Mouse (Mus musculus) hindbrain, embryonic 16.5 days (tissue): ENCODE measurements around the gene Pip5k1b. TPM values are rescaled to one million over a fixed set of nuclear protein-coding genes. Genes with fewer than 3 reads are reported as not detected.

Experiments used
- ATAC-seq: fragments of 200-750 bp; cut with Nextera tagmentation; 2 replicates; pipeline ENCODE4 v1.8.0; 2017; ENCODE audit warnings: moderate TSS enrichment, moderate library complexity
- H3K27ac ChIP-seq: fragments of 300-500 bp; sonication (generic); 2 replicates; pipeline ENCODE4 v1.5.1; 2014; ENCODE audit warnings: low read depth, mild to moderate bottlenecking, control low read depth, low read length, moderate library complexity
- H3K27me3 ChIP-seq: fragments of 300-500 bp; sonication (generic); replicated peaks from 2 replicates; pipeline ENCODE4 v1.6.1; 2014; ENCODE audit warnings: low read length; ENCODE audit not compliant: control insufficient read depth, insufficient read depth
- H3K36me3 ChIP-seq: fragments of 300-500 bp; sonication (generic); 2 replicates; pipeline ENCODE4 v1.6.1; 2014; ENCODE audit warnings: mild to moderate bottlenecking, low read length, moderate library complexity, mixed read lengths; ENCODE audit not compliant: control insufficient read depth, insufficient read depth
- H3K4me1 ChIP-seq: fragments of 300-500 bp; sonication (generic); 2 replicates; pipeline ENCODE4 v1.6.1; 2014; ENCODE audit warnings: low read depth, low read length; ENCODE audit not compliant: control insufficient read depth, insufficient read depth
- H3K4me2 ChIP-seq: fragments of 300-500 bp; sonication (generic); 2 replicates; pipeline ENCODE4 v1.6.1; 2014; ENCODE audit warnings: mild to moderate bottlenecking, low read length, control low read depth, moderate library complexity
- H3K4me3 ChIP-seq: fragments of 300-500 bp; sonication (generic); 2 replicates; pipeline ENCODE4 v1.5.1; 2014; ENCODE audit warnings: mild to moderate bottlenecking, low read length, control low read depth, moderate library complexity
- H3K9ac ChIP-seq: fragments of 300-500 bp; sonication (generic); 2 replicates; pipeline ENCODE4 v1.6.1; 2014; ENCODE audit warnings: low read depth, mild to moderate bottlenecking, control low read depth, low read length, moderate library complexity
- H3K9me3 ChIP-seq: fragments of 300-500 bp; sonication (generic); 2 replicates; pipeline ENCODE4 v1.6.1; 2014; ENCODE audit warnings: mild to moderate bottlenecking, low read length, moderate library complexity; ENCODE audit not compliant: control insufficient read depth
- whole genome bisulfite sequencing: fragments of 180-500 bp; shearing (Covaris S2); extraction: QIAGEN DNeasy Blood & Tissue Kit; methylation state at CpG from one replicate; pipeline ENCODE4 v1.1.7; 2014; 5-methylcytosine and 5-hydroxymethylcytosine counted together
- polyA plus RNA-seq: library from polyadenylated mRNA; unstranded; fragments of >200 nt; fragmentation: Nextera tagmentation; extraction: Ambion mirVana; gene quantifications from 2 replicates; pipeline ENCODE4 v1.2.1, GENCODE M21; 2015

The Pip5k1b gene
- polyA plus RNA-seq, 1 experiment from 2014 or later, result 2.2 TPM

DNA sequence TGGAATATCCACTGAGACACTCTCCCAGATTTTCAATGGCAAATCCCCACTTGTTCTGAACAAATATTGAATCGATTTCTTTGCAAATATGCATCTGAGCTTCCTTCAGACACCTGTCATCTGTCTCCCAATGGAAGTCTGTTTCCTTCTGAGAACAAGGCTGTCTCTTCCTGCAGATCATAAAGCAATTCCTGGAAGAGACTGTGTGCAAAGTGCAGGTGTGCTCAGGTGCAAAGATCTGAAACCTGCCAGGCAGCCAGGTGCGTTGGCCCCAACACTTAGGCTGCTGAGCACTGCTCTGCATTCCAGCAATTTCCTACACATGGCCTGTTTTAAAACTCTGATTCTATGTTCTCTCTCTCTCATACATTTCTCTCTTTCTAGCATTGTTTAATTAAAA is 237.9 kb downstream of the Pip5k1b start:
- Histone ChIP-seq H3K4me2 (no peak overlapping the region), H3K27me3 (no peaks in the 10 kb centered on the region), H3K4me1 (peaks cover 5% of the 10 kb centered on the region; the same call in 1 of the 2 replicates), H3K27ac (no peak overlapping the region), H3K36me3 (no peaks in the 10 kb centered on the region), H3K9ac (no peak overlapping the region), H3K9me3 (no peaks in the 10 kb centered on the region), H3K4me3 (no peak overlapping the region)
- ATAC-seq, result no peak
- 89% methylated on average over 2 of the region's 2 CpGs for WGBS

DNA sequence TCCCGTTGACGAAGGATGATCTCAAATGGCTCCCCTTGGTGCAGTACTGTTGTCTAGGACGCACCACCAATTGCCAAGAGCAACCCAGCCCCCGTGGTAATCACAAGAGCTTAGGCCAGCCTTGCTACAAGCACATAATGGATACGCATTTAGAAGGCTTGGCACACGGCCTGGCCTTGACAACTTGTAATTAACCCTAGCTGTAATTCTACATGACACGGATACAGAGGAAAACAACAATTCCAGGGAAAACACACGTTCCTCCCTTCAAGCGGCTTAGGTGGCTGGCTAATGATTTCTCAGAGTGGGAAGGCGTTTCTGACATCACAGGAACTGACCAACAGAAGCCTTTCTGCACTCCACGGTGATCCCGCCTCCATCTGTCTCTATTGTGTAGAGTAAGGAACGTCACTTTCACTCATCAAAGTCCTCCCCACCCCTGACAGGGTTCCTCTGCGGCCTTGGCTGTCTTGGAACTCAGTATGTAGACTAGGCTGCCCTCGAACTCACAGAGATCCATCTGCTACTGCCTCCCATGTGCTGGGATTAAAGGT is 238.6 kb downstream of the Pip5k1b start:
- Histone ChIP-seq H3K9ac (no peak overlapping the region), H3K4me1 (peaks cover 5% of the 10 kb centered on the region; the same call in 1 of the 2 replicates), H3K9me3 (no peaks in the 10 kb centered on the region), H3K27ac (no peak overlapping the region), H3K4me2 (peak overlapping the region; percentile 15; the same call in 1 of the 2 replicates), H3K27me3 (no peaks in the 10 kb centered on the region), H3K36me3 (no peaks in the 10 kb centered on the region), H3K4me3 (no peak overlapping the region)
- ATAC-seq, result peak; percentile 55; the same call in 1 of the 2 replicates
- 31% methylated on average over 15 of the region's 15 CpGs for WGBS

DNA sequence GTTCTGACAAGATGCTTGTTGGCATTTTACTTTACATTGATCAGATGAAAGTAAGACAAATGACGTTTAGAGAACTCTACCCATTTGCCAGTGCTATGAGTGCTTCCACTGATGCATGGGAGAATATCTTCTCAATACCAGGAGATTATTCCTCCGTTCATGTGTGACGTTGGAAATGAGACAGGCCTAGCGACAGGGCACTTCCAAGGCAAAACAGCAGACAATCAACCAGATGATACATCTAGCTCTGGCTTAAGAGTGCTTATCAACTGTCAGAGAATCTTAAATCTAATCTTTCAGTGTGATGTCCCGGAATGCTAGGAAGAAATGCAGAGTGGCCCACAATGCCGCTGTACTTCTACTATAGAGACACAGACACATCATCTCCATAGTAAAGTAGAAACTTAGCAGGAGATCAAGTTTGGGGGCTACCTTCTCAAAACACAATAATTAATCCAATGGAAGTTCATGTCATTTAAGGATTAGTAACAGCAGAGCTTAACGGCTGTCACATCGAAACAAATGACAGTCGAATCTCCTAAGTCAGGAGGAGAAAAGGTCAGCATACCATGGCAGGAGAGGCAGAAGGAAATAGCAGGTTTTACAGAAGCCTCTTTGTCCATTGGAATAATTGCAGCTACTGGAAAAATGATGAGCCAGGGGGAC is 239.5 kb downstream of the Pip5k1b start:
- 70% methylated on average over 9 of the region's 9 CpGs for WGBS
- H3K9me3 ChIP-seq, result no peaks in the 10 kb centered on the region
- H3K4me3 ChIP-seq, result no peak overlapping the region
- no peaks in the 10 kb centered on the region for H3K27me3 ChIP-seq
- H3K4me2 ChIP-seq, result no peak overlapping the region
- H3K9ac ChIP-seq, result no peak overlapping the region
- H3K4me1 ChIP-seq, result peaks cover 5% of the 10 kb centered on the region; the same call in 1 of the 2 replicates
- H3K27ac ChIP-seq, result no peak overlapping the region
- H3K36me3 ChIP-seq, result no peaks in the 10 kb centered on the region
- ATAC-seq, result no peak

DNA sequence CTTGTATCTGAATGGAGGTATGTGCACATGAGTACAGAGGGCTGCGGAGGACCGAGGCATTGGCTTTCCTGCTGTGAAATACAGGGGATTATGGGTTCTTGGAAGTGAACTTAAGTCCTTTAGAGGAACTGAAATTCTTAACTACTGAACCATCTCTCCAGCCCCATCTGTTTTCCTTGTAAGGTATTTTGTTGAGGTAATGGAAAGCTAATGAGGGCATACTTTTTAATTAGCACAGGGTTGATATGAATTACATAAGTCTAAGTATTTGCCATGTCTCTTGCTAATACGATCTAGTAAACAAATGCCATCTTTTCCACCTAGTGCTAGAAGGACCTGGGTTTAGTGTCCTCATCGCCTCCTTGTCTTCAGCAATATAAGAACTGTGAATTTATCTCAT is 240.4 kb downstream of the Pip5k1b start:
- no peaks in the 10 kb centered on the region for H3K36me3 ChIP-seq
- no peak overlapping the region for H3K9ac ChIP-seq
- no peak overlapping the region for H3K27ac ChIP-seq
- H3K4me2 ChIP-seq, result no peak overlapping the region
- ATAC-seq, result no peak
- WGBS, result 81% methylated on average over 4 of the region's 4 CpGs
- H3K4me1 ChIP-seq, result peaks cover 5% of the 10 kb centered on the region; the same call in 1 of the 2 replicates
- no peak overlapping the region for H3K4me3 ChIP-seq
- no peaks in the 10 kb centered on the region for H3K9me3 ChIP-seq
- no peaks in the 10 kb centered on the region for H3K27me3 ChIP-seq

DNA sequence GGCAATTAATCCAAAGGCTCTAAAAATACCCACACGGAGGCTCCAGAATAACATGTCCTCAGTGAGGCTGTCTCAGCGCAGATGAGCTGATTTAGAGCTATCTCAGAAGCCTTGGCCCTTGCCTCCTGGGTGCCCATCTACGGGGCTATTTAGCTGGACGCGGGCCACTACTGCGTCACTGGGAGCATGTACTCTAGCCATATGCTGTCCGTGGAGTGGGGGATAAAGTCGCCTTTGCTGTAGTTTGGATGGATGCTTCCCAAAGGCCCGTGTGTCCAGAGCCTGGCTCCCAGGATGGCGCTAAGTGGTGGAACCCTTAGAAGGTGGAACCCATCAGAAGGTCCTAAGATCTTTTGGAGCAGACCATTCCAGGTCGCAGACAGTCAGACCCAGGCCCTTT is 241.0 kb downstream of the Pip5k1b start:
- H3K36me3 ChIP-seq, result no peaks in the 10 kb centered on the region
- H3K9me3 ChIP-seq, result no peaks in the 10 kb centered on the region
- H3K27ac ChIP-seq, result no peak overlapping the region
- H3K4me1 ChIP-seq, result peaks cover 5% of the 10 kb centered on the region; the same call in 1 of the 2 replicates
- no peak for ATAC-seq
- H3K9ac ChIP-seq, result no peak overlapping the region
- WGBS, result 92% methylated on average over 11 of the region's 11 CpGs
- no peaks in the 10 kb centered on the region for H3K27me3 ChIP-seq
- no peak overlapping the region for H3K4me3 ChIP-seq
- no peak overlapping the region for H3K4me2 ChIP-seq

DNA sequence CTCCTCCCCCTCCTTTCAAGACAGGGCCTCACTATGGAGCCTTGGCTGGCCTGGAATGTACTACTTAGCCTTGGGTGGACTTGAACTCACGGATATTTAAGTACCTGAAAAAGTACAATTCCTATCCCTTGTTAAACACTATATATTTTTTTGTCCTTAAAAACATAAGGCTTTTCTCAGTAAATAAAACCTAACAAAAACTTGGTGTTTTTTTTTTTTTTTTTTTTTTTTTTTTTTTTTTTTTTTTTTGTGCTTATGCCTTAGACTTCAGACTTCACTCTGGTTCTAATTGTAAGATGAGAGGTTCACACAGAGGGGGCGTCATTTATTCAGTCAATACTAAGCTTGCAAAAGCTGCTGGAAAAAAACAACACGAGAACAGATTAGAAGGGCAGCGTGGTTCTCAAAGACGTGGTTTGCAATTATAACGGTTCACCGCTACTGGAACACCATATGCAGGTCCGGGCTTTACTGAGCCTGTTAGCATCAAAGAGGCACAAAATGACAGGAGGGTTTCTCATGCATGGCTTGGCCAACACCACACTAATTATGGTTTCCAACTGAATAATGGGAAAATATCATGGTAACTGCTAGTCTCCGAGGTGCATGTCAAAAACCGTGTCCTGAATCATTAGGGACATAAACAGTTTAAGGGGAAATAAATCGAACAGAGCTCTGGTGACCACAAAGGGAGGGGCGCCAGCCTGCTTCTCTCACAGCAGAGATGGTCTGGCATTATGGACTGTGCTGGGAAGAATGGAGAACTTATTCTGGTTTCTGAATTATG is 242.9 kb downstream of the Pip5k1b start:
- Histone ChIP-seq H3K9ac (no peak overlapping the region), H3K36me3 (no peaks in the 10 kb centered on the region), H3K4me1 (peaks cover 11% of the 10 kb centered on the region), H3K4me2 (no peak overlapping the region), H3K4me3 (no peak overlapping the region), H3K27me3 (no peaks in the 10 kb centered on the region), H3K27ac (no peak overlapping the region), H3K9me3 (no peaks in the 10 kb centered on the region)
- WGBS, result 33% methylated on average over 12 of the region's 12 CpGs
- ATAC-seq, result peak; percentile 75

DNA sequence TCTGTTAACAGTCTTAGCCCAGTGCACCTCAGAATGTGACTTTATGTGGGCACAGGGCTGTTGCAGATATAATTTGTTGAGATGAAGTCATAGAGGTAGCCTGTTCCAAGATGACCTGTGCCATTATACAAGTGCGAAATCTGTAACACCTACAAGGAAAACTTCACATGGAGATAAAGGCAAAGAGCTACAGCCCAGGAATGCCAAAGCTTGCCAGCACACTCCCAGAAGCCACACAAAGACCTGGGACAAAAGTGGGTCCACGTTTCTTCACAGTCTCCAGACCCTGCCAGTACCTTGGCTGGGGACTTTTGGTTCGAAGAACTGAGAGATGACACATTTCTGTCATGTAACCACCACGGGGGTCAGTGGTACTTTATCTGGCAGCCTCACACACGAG is 243.6 kb downstream of the Pip5k1b start:
- Histone ChIP-seq H3K27me3 (no peaks in the 10 kb centered on the region), H3K4me3 (no peak overlapping the region), H3K9me3 (no peaks in the 10 kb centered on the region), H3K4me1 (peaks cover 11% of the 10 kb centered on the region), H3K27ac (no peak overlapping the region), H3K4me2 (no peak overlapping the region), H3K36me3 (no peaks in the 10 kb centered on the region), H3K9ac (no peak overlapping the region)
- ATAC-seq, result no peak
- 81% methylated on average over 5 of the region's 5 CpGs for WGBS

DNA sequence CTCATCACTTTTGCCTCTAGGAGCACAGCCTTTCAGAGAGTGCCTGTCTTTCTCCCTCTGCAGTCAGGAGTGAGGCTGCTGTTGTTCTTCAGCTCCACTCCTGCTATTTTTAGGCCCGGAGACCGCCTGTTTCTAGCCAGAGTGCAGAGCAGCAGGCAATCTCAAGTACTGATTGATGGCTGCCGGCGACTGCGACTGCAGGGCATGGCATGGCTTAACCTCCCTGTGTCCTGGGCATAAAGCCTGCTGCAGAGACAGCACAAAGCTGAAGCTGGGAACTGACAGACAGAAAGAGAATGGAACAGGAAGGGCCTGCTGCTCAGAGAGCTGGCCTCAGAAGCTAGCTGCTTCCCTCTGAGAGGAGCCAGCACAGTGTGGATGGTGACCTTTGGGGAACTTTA is 247.4 kb downstream of the Pip5k1b start:
- Histone ChIP-seq H3K9ac (peak overlapping the region; percentile 51; the same call in 1 of the 2 replicates), H3K4me2 (no peak overlapping the region), H3K4me1 (peaks cover 7% of the 10 kb centered on the region), H3K4me3 (no peak overlapping the region), H3K9me3 (no peaks in the 10 kb centered on the region), H3K27ac (peak overlapping the region; percentile 64), H3K27me3 (no peaks in the 10 kb centered on the region; the same call in 1 of the 2 replicates), H3K36me3 (no peaks in the 10 kb centered on the region)
- peak; percentile 78 for ATAC-seq
- WGBS, result 8% methylated on average over 5 of the region's 5 CpGs
